In the genomic region with DNA sequence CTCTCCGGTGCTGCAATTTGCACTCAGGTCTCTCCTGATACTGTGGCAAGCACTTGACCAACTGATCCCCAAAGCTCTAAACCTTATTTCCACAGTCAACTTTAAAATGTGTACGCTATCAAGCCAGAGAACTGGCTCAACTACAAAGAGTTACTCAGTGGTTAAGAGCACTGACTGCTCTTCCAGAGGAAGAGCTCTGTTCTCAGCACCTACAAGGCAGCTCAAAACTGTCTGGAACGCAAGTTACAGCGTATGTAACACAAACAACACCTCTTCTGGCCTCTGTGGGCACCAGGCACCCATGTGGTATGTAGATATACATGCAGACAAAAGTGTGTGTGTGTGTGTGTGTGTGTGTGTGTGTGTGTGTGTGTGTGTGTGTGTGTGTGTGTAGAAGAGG, we compare ENCODE assay signal across 24 mouse cellular contexts. TPM values are rescaled to one million over a fixed set of nuclear protein-coding genes. Genes with fewer than 3 reads are reported as not detected.
DNase-seq lines count a peak whose midpoint lies in the region; ATAC-seq and TF ChIP-seq lines count a peak whose summit lies in the region.
"Had no signal": no experiment of that assay in that cellular context is flagged by ENCODE, and none has a peak within 500 bp of the region (broad histone marks: within the 10 kb centered on the region; RNA-seq: fewer than 3 reads in every experiment).

No protein-coding gene starts in this region.

- in situ Hi-C loops in CH12.LX (cut with MboI; ENCODE audit: low pct_ligation_motif_present, low pct_unique_long_range_greater_than_20kb, low sequenced_read_pairs) = no loop called here

- dilution Hi-C loops in CH12.LX (cut with MboI; ENCODE audit: extremely low pct_ligation_motif_present, extremely low pct_unique_long_range_greater_than_20kb, low sequenced_read_pairs) = no loop called here

- no peak for TF ChIP-seq EP300 in CH12.LX (IDR thresholded peaks at IDR 0.05; ENCODE audit: low read length)

- peaks cover 8% of the 10 kb centered on the region for H3K79me2 ChIP-seq in CH12.LX (replicated peaks; ENCODE audit: control insufficient read depth, extremely low read depth, insufficient read depth, poor library complexity, severe bottlenecking)

- peak overlapping the region; percentile 19; the same call in 1 of the 2 replicates for H3K27ac ChIP-seq in CH12.LX (ENCODE audit: insufficient read depth, low read depth)

- no peaks in the 10 kb centered on the region for H3K36me3 ChIP-seq in CH12.LX (replicated peaks in 1 of 2; ENCODE audit: control insufficient read depth in 1 of 2, insufficient read depth in 1 of 2, low read length in 1 of 2)
- H3K36me3 ChIP-seq: G1E had no signal

- no peak for TF ChIP-seq RAD21 in CH12.LX (IDR thresholded peaks at IDR 0.05; ENCODE audit: low read depth, low read length)

- no peak for TF ChIP-seq CTCF in CH12.LX (conservative IDR thresholded peaks at IDR 0.05 in 1 of 2, IDR thresholded peaks at IDR 0.05 in 1 of 2; ENCODE audit: low read depth in 2 of 2, low read length in 2 of 2)

- no peak overlapping the region for H3K4me2 ChIP-seq in CH12.LX (ENCODE audit: insufficient read depth, low read depth, poor library complexity, severe bottlenecking)

- peak; percentile 63 for DNase-seq in CD4-positive helper T cell, adult 2 months (ENCODE audit: low read depth, low spot score)
- DNase-seq in CH12.LX (ENCODE audit: extremely low read depth) = no peak
- DNase-seq in T-cell, adult 2 months (ENCODE audit: low spot score) = peak; percentile 72
- DNase-seq in naive thymus-derived CD4-positive, alpha-beta T cell, adult 2 months (ENCODE audit: low read depth) = peak; percentile 80
- no peak for DNase-seq in right cerebral cortex, postnatal 4 days
- DNase-seq in spleen, adult 18-20 months = no peak
- no peak for DNase-seq in frontal cortex, postnatal 10 days (ENCODE audit: low spot score in 2 of 2)
- DNase-seq: adrenal gland, adult 2 months; adrenal gland, adult 8-10 months; adrenal gland, postnatal 10 days; adrenal gland, postnatal 14 days; adrenal gland, postnatal 25 days; adrenal gland, postnatal 36 days; B cell, adult 2 months; cerebellum, adult 11 months; cerebellum, adult 11-12 months; cerebellum, adult 18-20 months; cerebellum, adult 2 months; cerebellum, adult 8-10 months; cerebellum, adult 9-10 months had no signal

- TF ChIP-seq POLR2A in CH12.LX (IDR thresholded peaks at IDR 0.05; ENCODE audit: low read depth, low read length) = no peak

- H3K4me1 ChIP-seq in CH12.LX (ENCODE audit: control insufficient read depth in 1 of 2, insufficient read depth in 2 of 2) = peaks cover 9 to 21% of the 10 kb centered on the region in 2 experiments

- no peak overlapping the region for H3K9ac ChIP-seq in CH12.LX (ENCODE audit: insufficient read depth, low read depth)

- no peak for ATAC-seq in activated CD4-positive, CD25-positive, alpha-beta regulatory T cell, adult 4 months
- ATAC-seq: CD4-positive, CD25-positive, alpha-beta regulatory T cell, adult 4 months; Patski had no signal

- H3K4me3 ChIP-seq in CH12.LX (replicated peaks in 1 of 3; ENCODE audit: low read depth in 2 of 3, low read length in 2 of 3, poor library complexity in 1 of 3) = no peak overlapping the region

- no peaks in the 10 kb centered on the region for H3K27me3 ChIP-seq in CH12.LX (replicated peaks)
- H3K27me3 ChIP-seq: Patski had no signal

- no peaks in the 10 kb centered on the region for H3K9me3 ChIP-seq in CH12.LX (replicated peaks; ENCODE audit: low read length)

TF ChIP-seq in CH12.LX, 34 proteins besides CTCF, POLR2A, EP300 and RAD21:
- TF ChIP-seq CHD1 (IDR thresholded peaks at IDR 0.05; ENCODE audit: low read depth, low read length) (no peak), ELF1 (IDR thresholded peaks at IDR 0.05; ENCODE audit: low read depth, low read length) (no peak), KAT2A (IDR thresholded peaks at IDR 0.05; ENCODE audit: insufficient replicate concordance, low read length) (no peak), UBTF (IDR thresholded peaks at IDR 0.05; ENCODE audit: low read depth, low read length) (no peak), HCFC1 (IDR thresholded peaks at IDR 0.05; ENCODE audit: low read depth, low read length) (no peak), MAX (IDR thresholded peaks at IDR 0.05; ENCODE audit: low read length) (no peak), TCF12 (IDR thresholded peaks at IDR 0.05; ENCODE audit: low read depth, low read length) (no peak), ETS1 (conservative IDR thresholded peaks at IDR 0.05; ENCODE audit: low read depth, low read length) (no peak), PAX5 (IDR thresholded peaks at IDR 0.05; ENCODE audit: low read length) (no peak)
TF ChIP-seq in CH12.LX: peak in this region for 0.

RNA-seq across cellular contexts. Expression of a gene that starts 57.5 kb away (rescaled TPM):
- total RNA-seq in CH12.LX (2012; rRNA removed) (14.5 and 15.8 TPM in 2 replicates), CH12.LX (2014; rRNA removed) (1.4 and 1.8 TPM in 2 replicates)
- polyA plus RNA-seq in CH12.LX (2012; ENCODE audit: insufficient read length, low read depth) = 2.7 and 4.4 TPM in 2 replicates
- polyA plus RNA-seq in activated CD4-positive, CD25-positive, alpha-beta regulatory T cell, adult 4 months (2017; shearing (Covaris generic)) = 100 to 1,000 TPM; 175 to 182 TPM
- polyA plus RNA-seq: G1E had no signal

Comparison
In these comparisons a context has a peak if more than half of its experiments do, and no peak if none do; other contexts are left out.
1. DNase-seq: peak in CD4-positive helper T cell, adult 2 months (single experiment), T-cell, adult 2 months (single experiment) and naive thymus-derived CD4-positive, alpha-beta T cell, adult 2 months (single experiment); none in CH12.LX (single experiment), right cerebral cortex, postnatal 4 days (single experiment), spleen, adult 18-20 months (0 of 2) and frontal cortex, postnatal 10 days (0 of 2).
2. RNA of a gene that starts 57.5 kb away (polyA plus RNA-seq): 175 to 182 TPM in activated CD4-positive, CD25-positive, alpha-beta regulatory T cell, adult 4 months; 2.7 to 4.4 TPM in CH12.LX; every median in the first group is over 10 times any median in the second.